Mouse (Mus musculus) erythroblast, adult 5-6 weeks (primary cell): Measurements from ENCODE around the gene Ocrl. TPM values are rescaled to one million over a fixed set of nuclear protein-coding genes. Genes with fewer than 3 reads are reported as not detected.

Experiments
- ATAC-seq: replicated peaks from 2 replicates; pipeline ENCODE4 v1.8.0; 2016; ENCODE audit warnings: moderate number of reproducible peaks, mild to moderate bottlenecking, moderate TSS enrichment, inconsistent platforms; ENCODE audit not compliant: poor library complexity, low FRiP score, severe bottlenecking
- total RNA-seq, 2 experiments: library from RNA; stranded (forward) in 1 of 2; stranded (reverse) in 1 of 2; fragments of 150-400 nt in 1 of 2; fragments of 200-764, 138-1000 nt in 1 of 2; gene quantifications; 2 replicates each; pipeline versions ENCODE4 v1.2.3 to v1.2.4; 2015 to 2017; ENCODE audit warnings: low replicate concordance in 2 of 2

Gene Ocrl
- total RNA-seq, 2 experiments from 2014 or later, result 4.0 to 22.1 TPM

DNA sequence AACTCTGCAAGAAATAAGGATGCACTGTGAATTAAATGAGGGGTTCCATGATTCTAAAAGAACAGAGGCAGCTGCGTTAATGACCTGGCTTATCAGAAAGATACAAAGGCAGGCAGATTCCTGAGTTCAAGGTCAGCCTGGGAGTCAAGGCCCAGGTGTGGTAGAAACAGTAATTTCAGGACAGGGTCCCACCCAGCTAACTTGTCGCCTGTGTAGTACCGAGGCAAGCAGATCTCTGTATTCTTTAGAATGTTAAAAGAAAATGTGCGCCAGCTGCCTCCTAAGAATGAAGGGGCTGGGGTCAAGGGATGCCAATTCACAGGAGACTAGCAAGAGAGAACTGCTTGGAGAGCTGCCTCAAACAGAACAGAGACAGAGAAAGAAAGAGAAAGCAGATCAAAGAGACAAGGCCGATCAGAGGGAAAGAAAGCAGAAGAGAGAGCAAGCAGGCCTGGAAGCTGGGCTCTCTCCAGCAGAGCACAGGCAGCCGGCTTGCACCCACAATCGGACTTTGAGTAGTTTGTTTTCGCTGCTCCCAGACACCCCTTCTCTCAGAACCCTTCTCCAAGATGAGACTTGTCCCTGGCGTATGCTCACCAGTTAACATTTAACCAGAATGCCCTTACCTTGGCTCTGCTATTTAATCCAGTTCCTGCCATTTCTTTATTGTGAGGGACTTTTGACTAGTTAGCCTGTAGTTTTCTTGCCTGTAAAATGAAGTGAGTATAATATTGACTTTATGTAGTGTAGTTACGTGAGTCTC, 59.4 kb downstream of the Ocrl start:
- no peak for ATAC-seq

DNA sequence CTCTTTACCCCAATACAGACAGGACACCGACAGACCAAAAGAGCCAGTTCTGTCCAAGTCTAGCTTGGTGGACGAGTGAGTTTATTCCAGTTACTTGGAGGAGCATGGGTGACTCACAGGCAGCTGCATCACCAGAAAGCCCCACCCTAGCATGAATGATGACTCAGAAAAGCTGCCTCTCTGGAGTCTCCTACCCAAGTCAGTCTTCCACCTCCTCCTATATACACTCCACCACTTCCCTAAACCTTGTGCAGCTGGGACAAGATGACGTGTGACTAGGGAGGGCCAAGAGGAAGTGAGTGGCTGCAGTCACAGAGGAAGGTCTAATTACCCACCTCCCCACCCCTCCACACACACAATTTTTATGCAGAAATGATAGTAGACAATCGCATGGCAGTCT, 64.4 kb downstream of the Ocrl start:
- ATAC-seq, result no peak

DNA sequence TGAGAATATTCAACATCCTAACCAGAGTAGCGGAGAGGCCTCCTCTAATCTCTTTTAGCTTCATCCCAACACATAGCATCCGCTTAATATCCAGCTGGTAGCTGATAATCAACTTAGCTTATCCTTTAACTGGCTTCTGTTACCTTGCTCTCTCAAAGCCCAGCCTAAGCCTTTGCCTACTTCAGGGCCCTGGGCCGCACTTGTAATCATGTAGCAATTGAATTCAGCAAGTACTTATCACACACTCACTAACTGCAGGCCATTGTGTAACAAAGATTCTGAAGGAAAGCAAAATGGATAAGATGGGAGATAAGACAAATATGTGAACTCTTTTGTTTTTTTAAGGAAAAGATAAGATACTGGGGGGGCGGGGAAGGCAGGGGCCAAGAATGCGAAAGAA, 64.9 kb downstream of the Ocrl start:
- ATAC-seq, result no peak

DNA sequence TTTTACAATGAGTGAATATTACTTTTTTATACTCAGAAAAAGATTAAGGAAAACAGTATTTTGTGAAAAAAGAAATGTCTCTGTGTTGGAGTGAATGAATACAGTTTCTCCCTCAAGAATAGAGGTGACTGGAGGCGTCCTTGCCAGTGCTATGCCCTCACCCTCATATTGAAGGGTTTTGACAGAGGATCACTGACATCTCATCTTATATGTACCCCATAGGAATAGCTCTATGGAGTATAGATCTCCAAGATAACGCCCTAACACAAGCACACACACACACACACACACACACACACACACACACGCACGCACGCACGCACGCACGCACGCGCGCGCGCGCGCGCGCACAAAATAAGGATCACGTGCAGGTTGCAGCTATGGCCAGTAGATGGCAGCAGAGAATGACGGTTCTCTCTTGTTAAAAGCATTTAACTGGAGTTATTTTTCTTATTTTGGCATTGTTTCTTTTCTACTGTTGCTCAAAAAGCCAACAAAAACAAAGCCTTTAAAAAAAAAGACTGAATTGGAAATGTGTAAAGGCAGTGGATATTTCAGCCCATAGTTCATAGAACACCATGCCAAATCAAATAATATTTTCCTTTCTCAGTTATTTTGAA, 72.9 kb downstream of the Ocrl start:
- ATAC-seq, result no peak

DNA sequence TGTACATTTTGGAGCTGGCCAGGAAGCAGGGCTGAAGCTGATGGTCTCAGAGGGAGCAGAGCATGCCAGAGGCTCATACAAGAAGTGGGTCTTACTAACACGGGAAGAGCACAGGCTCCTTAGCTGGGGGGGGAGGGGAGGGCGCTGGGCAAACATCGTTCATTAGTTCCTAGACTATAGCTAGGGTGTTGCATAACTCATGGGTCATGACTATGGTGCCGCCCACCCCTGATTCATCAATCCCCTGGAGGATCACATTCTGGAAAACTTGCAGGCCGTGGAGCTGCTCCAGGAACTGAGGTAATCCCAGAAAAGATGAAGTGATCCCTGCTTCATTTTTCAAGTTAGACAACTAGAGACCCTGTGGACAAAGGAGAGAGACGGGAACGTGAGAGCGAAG, 75.8 kb downstream of the Ocrl start:
- ATAC-seq, result no peak

DNA sequence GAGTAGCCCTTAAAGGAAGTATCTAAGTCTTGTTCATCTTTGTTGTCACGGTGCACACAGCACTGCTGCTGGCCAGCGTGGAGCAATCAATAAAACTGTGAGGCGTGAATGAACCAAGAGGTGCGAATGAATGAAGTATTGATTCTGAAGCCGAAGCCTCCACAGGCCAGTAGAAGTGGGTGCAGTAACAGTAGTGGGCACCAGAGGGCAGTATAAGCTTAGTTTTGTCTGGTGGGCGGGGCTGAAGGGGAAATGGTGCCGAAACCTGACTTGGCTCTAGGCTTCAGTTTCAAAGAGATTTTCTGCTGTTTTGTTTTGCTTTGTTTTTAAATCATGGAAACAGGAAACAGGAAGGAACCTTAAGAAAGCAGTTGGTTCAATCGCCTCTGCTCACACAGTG, 80.4 kb downstream of the Ocrl start:
- ATAC-seq, result peak; percentile 75

DNA sequence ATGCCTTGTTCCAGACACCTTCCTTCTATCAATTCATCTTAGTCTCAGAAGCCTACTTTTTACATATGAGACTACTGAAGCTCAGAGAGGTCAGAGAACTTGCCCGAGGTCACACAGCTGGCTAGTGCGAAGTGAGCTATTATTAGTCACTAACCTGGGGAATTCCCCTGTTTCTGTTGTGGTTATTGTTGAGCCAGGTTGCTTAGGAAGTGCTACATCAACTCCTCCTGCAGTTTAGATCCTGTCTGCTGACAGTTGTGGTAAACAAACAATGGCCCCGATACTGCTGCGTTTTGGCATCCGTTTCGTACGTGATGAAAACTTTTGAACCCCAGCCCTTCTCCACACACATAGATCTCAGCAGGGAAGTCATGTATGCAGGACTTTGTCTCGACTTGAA, 86.2 kb downstream of the Ocrl start:
- ATAC-seq, result no peak

DNA sequence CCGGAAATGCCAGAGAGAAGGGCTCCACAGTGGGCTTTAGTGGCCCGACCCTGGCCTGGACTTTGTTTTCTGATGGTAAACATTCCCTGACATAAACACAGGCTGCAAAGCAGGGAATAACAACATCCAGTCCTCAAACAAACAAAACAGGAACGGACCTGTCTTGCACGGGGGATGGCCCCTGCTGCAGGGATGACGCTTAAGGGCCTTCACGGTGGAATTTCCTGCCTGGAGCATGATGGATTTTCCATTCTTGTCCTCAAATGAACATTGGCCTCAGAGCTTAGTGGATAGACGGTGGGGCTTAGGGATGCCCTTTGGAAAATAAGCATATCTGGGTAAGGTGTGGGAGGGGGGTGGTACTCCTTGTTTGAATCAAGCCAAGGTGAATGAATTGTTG, 89.0 kb downstream of the Ocrl start:
- no peak for ATAC-seq

DNA sequence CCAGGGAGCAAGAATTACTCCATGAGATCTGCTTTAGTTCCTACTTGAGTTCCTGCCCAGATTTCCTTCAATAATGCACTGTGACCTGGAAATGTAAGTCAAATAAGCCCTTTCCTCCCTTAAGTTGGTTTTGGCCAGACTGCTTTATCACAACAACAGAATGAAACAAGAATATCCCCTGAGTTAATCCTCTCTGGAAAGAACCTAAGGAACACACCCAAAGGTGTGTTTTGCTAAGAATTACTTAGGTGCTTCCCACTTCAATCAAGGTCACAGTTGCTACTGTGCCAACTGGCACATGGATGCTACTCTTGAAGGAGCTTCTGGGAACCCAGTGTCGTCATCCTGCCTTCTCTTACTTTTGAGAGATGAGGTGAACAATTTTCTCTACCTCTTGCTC, 92.6 kb downstream of the Ocrl start:
- no peak for ATAC-seq

DNA sequence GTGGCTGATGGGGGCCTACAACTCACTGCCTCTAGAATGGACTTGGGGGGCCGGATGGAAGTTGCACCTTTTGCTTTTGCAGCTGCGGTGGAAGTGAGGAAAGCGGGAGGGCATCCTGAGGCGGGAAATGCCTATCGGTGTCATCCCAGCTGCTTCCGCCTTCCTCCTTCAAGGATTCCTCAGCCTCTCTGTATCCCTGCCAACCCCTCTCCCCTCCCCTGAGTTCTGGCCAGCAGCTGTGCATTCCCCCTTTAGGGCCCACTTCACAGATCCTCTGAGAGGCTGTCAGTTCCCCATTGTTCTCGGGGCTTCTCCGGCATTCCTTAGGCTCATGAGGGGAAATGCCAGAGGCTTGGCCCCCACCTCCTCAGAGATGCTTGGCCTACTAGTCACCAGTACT, 93.9 kb downstream of the Ocrl start:
- no peak for ATAC-seq

DNA sequence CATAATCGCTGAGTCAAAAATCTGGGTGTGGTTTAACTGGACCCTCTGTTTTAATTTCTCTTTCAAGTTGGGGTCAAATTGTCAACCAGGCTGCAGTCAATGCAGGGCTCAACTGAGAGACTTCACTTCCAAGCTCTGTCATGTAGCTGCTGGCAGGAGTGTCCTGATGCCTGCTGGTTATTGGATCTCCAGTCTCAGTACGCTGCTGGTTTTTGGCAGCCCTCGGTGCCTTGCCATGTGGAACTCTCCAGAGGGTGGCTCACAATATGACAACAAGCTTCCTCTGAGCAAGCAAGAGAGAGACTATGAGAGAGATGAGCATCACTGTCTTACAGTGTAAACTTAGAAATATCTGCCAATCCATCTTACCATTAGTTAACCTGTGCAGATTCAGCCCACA, 99.5 kb downstream of the Ocrl start:
- no peak for ATAC-seq

Other genes starting within 250 kb of the Ocrl start
- gene Smarca1, start 19.4 kb upstream of the Ocrl start, total RNA-seq (2015; ENCODE audit: low replicate concordance), result not detected in 2 replicates
- gene Smarca1, start 19.4 kb upstream of the Ocrl start, total RNA-seq (2017; ENCODE audit: low replicate concordance), result not detected in 2 replicates
- not detected in 2 replicates for gene Apln, start 122.5 kb downstream of the Ocrl start, total RNA-seq (2015; ENCODE audit: low replicate concordance)
- gene Apln, start 122.5 kb downstream of the Ocrl start, total RNA-seq (2017; ENCODE audit: low replicate concordance), result 0.28 TPM in 1 of 2 replicates, not detected in the other
- gene Xpnpep2, start 196.3 kb downstream of the Ocrl start, total RNA-seq (2015; ENCODE audit: low replicate concordance), result not detected in 2 replicates
- gene Xpnpep2, start 196.3 kb downstream of the Ocrl start, total RNA-seq (2017; ENCODE audit: low replicate concordance), result 0.56 TPM in 1 of 2 replicates, not detected in the other
- gene Sash3, start 234.0 kb downstream of the Ocrl start, total RNA-seq (2015; ENCODE audit: low replicate concordance), result 17.1 and 25.9 TPM in 2 replicates
- gene Sash3, start 234.0 kb downstream of the Ocrl start, total RNA-seq (2017; ENCODE audit: low replicate concordance), result 17.3 and 25.7 TPM in 2 replicates